Mouse (Mus musculus) left cerebral cortex, postnatal 25 days (tissue): ENCODE data around the gene Tldc1. TPM values are rescaled to one million over a fixed set of nuclear protein-coding genes. Genes with fewer than 3 reads are reported as not detected.

ENCODE experiments used
- DNase-seq, 2 experiments: peaks; one replicate each; pipeline ENCODE4 v3.0.0; 2022; ENCODE audit warnings: low spot score in 2 of 2, mixed read lengths in 1 of 2
- intact Hi-C: fragments of 180-260 bp; cut with DNase I; formaldehyde crosslinking; loops from one replicate; pipeline ENCODE4 v1.15.1; 2025
- total RNA-seq, 2 experiments: library from RNA; stranded (reverse); gene quantifications; 2 replicates each; pipeline ENCODE4 v1.2.3; 2021

The Tldc1 gene
- total RNA-seq, 2 experiments from 2014 or later: 17.0 to 17.4 TPM

DNA sequence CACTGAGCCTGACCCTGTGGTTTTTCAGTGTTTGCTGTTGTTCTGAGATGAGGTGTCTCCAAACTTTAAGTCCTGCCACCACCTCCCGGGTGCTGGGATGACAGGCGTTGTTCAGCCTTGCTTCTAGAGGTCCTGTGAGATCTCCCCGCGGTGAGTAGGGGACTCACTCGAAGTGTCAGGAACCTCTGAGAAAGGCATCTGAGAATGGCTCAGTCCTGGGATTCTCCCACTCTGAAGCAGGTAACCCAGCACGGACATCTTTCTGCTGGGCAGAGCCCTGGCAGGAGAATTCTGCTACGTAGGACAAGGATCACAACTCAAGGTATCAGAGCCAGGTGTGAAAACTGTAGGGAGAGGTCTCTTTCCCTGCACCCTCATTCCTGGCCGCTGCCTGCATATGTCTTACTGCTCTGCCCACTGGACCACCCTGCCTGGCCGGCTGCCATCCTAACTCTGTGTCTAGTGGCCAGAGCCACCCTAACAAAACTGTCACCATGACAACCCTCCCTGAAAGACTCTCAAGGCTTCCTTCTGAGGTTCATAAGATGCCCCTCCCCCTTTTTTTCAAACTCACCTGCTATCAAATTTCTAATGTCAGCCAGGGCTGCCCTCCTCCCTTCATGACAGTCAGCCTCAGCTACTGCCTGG is 2.3 kb upstream of the Tldc1 start:
- intact Hi-C loops: no loop called here
- DNase-seq: no peak

DNA sequence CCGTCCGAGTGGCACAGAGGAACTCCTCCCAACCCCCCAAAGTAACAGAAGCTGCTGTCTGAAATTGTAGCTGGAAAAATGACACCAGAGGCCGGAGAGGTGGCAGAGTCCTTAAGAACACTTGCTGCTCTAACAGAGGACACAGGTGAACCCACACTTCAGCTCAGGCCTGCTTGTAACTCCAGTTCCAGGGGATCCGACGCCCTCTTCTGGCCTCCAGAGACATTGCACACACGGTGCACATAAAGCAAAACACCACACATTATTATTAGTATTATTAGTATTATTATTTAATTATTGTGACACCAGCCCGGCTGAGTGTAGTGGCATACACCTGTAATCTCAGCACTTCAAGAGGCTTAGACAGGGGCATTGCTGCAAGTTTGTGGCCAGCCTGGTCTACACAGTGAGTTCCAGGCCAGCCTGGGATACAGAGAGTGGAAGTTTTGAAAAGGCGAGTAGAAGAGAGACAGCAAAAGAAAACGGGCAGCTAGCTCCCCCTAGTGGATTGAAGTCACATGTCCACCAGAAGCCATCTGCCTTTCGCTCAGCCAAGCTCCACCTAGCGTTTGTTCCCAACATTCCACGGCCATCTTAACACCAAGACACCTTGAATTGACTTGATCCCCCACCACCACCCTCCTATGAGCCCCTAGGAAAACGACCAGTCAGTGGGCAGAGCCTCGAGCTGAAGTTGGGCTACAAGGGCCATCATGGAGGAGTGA is 959 bp upstream of the Tldc1 start:
- peak; percentile 87 to 93 for DNase-seq
- intact Hi-C loops: loop anchor here (2.0 to 10.0 kb wide), 2 partner anchors 148 to 334 kb away; partner anchors contain the start of gene Necab2

DNA sequence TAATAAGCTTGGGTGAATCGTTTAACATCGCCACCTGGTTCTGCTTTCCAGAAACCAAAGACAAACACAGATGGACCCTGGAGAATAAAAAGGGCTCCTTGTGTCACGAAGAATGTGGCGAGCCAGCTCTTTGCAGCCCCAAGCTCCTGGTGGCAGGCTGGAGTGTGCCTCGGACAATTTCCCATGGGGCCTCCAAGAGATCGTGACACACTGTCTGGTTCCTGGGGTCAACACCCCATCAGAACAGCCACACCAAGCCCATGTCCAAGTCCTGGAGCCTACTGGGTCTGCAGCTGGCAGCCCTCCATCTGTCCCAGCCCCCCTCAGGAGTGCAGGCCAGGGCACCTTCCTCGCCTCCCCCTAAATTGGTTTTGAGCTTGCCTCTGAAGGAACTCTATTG is 451 bp downstream of the Tldc1 start:
- peak in 1 of 2 experiments; percentile 39 for DNase-seq
- intact Hi-C loops: loop anchor here (1.0 to 10.0 kb wide), 3 partner anchors 91 to 333 kb away; partner anchors contain the start of gene Necab2

DNA sequence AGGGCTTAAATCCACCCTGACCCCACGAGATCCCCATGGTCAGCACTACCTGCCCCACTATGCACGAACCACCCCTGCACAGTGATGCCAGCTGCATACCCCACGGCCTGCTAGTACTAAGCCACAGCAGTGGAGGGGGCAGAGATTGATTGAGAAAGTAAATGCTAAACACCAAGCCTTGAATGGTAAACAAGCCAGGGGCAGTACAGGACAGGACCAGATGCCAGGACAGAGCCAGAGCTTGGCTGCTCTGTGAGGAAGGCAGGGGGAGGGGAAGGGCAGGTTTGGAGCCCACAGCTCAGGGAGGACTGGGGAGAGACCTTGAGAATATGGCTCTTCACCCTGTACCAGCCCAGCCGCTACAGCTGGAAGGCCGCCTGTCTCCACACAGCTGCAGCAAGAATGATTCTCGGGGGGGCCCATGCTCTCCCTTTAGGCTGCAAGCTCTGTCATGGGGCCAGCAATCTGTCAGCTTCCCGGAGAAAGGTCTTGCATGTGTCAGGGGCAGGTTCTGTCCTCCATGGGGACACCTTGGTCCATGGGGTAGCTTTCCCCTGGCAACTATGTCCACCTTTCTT is 1.5 kb downstream of the Tldc1 start:
- no peak for DNase-seq
- intact Hi-C loops: loop anchor here (10.0 kb wide), 1 partner anchor 332 kb away; the partner anchor contains the start of gene Necab2

DNA sequence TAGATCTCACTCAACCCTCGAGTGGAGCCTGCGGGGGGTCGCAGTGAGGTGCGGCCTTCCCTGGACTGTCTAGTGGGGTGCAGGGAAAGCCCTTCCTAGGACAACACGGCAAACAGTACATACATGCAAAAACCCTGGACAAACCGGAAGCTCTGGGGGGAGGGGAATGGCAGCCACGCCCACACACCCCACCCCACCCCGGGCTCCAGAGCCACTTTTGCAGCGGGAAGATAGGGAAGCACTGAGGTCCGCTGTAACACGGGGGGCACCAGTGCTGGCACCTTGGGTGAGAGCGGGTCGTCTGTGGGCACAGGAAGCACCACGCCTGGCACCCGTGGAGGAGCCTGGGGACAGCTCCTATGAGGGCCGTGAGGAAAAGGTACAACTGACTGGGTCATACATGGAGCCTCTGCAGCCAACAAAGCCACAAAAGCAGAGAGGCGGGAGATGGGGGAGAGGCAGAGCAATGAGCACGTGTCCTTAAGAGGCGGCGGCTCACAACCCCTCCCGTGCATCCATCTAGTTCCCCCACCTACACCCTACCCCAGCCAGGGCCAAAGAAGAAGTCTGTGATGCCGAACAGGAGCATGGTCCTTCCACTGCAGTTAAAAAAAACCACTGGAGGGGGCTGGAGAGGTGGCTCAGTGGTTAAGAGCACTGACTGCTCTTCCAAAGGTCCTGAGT is 12.3 kb downstream of the Tldc1 start:
- DNase-seq: no peak
- intact Hi-C loops: no loop called here

DNA sequence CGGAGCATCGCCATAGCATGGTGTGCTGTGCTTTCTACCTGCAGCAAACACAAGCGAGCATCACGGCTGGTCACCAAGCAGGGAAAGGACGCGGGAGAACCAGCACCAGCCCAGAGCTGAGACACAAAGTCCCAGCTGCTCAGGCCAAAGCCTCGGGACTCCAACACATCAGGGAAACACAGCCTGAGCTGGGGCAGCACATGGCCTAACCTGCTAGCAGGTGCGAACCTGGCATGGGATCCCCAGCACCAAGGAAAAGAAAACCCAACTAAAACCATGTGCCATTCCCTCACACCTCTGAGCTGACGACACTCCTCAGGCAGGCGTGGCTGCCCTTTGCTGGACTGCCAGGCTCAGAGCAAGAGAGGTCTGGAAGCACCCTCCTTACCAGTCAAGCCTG is 12.9 kb downstream of the Tldc1 start:
- intact Hi-C loops: no loop called here

DNA sequence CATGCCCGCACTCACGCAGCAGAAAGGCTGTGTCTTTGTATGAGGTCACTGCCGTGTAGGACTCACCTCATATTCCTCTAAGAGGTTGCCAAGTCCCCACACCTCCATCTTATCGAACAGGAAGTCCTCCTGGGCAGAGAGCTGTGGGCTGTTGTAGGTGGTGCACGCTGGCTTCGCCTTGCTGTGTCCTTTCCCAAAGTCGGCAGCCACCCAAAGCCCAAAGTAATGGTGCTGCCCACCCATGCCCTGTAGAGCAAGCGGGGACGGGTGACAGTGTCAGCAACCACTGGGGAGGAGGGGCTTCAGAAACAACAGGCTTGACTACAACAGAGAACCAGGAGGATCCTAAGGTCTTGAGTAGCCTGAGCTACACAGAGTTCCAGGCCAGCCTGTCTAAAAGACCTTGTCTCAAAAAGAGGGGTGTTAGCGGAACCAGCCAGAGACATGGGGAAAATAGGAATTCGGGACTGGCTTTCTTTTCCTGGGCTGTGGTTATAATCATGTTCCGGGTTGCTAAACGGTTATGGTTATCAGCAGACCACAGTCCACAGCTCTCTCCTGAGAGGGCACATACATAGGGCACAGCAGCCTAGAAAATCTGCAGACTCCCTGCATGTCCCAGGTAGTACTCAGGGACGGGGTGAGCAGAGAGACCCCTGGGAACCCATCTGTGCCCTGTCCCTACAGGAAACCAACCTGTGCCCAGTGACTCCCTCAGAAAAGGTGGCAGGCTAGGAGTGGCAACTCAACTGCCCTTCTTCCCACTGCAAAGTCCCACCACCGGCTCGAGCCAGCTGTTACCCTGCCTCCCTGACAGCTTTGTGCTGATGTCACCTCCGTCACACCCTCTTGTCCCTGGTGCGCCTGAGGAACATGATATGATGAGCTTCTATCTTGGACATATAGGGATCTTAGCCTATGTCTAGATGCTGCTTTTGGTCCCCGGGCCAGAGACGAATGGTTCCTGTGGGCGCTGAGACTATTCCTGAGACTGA is 15.7 kb downstream of the Tldc1 start:
- DNase-seq: no peak

More for the DNA sequence above, 12.9 kb downstream of the Tldc1 start:
- DNase-seq: no peak

DNA sequence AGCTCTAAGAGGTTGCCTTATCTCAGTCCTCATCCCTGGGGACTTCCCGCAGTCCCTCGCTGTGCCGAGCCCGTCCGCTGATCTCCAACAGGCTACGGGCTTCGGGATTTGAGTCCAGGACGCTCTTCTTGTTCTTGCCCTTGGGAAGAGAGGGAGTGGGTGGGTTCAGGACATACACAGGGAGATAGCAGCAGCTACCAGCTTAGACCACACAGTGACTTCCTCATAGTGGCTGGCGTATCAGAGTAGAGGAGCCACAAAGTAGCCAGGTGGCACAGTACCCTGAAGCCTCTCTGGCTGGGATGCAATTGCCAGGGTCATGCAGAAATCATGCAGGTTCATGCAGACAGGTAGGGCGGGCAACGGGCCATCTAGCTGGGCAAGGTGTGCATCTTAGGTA is 16.5 kb downstream of the Tldc1 start:
- intact Hi-C loops: no loop called here
- DNase-seq: no peak

More for the DNA sequence above, 15.7 kb downstream of the Tldc1 start:
- intact Hi-C loops: no loop called here

DNA sequence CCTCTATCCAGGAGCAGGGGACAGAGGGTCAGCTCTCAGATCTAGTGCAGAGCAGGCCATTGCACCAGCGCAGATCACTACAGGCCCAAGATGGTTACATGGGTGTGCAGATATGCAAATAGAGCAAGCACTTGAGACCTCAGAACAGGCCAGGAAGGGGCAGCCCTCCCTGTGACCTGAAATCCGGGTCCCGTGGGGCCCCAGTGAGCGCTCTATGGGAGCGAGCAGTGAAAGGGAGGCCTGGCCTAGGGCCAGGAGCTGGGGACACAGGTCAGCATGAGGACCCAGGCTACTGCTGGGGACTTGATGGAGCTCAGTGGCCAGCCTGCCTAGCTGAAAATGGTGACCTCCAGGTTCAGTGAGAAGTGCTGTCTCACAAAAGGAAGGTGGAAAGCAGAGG is 21.7 kb downstream of the Tldc1 start:
- intact Hi-C loops: no loop called here
- DNase-seq: no peak

DNA sequence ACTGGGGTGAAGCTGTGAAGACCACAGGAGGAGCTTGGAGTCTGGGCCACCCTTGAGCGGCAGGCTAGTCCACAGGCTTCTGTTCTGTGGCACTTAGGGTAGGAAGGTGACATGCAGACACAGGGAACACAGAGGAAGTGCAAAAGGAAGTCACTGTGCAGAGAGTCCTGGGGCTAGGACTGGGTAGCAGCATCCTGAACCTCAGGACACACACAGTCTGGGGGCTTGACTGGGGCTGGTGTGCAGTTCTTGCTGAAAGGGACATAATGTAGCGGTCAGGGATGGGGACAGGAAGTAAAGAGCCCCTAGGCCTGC is 22.1 kb downstream of the Tldc1 start:
- intact Hi-C loops: no loop called here
- no peak for DNase-seq

DNA sequence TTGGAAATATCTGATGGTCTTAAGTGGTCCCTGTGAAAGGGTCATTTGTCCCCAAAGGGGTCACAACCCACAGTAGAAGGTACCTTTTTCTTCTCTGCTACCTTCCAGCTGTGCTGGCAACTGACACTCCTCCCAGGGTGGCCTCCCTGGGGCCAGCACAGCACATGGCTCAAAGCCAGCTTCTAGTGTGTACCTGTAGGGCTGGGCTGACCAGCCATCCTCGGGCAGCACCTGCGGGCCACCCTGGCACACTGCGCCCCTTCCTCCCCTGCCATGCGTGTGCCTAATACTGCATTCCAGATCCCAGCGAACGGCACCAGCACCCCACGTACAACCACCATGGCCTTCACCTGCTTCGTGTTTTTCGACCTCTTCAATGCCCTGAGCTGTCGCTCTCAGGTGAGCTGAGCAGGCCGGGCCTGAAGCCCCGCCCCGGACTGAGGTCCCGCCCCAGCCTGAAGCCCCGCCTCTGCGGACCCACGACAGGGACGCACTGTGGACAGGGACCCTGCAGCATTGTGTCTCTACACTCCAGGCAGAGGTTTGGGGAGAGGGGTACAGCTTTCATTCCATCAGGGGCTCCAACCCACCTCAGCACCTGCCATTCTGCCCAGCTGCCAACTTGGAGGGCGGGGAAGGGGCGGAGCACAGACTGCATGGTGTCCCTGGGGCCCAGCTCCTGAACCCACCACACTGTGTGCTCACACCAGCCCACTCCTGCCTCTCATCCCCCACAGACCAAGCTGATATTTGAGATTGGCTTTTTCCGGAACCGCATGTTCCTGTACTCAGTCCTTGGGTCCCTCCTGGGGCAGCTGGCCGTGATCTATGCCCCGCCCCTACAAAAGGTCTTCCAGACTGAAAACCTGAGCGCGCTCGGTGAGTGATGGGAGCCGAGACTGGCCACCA is 22.7 kb downstream of the Tldc1 start:
- intact Hi-C loops: no loop called here
- no peak for DNase-seq

DNA sequence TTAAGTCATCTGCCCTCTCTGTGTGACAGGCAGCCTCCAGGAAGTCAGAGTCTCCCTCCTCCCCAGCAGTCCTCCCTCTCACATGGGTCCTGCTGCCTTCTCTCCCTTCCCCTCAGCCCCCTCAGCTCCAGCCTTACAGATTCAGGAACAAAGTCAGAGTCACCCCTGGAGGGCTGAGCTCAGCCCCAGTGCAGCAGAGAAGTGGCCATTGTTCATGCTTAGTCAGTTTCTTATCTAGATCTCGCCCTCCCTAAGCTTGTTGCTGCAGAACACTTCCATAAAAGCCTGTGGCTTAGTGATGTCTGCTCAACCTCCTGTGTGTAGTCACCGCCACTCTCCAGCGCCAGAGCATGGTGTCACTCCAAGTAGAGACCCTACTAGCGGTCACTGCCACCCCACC is 33.6 kb downstream of the Tldc1 start:
- DNase-seq: no peak
- intact Hi-C loops: no loop called here

DNA sequence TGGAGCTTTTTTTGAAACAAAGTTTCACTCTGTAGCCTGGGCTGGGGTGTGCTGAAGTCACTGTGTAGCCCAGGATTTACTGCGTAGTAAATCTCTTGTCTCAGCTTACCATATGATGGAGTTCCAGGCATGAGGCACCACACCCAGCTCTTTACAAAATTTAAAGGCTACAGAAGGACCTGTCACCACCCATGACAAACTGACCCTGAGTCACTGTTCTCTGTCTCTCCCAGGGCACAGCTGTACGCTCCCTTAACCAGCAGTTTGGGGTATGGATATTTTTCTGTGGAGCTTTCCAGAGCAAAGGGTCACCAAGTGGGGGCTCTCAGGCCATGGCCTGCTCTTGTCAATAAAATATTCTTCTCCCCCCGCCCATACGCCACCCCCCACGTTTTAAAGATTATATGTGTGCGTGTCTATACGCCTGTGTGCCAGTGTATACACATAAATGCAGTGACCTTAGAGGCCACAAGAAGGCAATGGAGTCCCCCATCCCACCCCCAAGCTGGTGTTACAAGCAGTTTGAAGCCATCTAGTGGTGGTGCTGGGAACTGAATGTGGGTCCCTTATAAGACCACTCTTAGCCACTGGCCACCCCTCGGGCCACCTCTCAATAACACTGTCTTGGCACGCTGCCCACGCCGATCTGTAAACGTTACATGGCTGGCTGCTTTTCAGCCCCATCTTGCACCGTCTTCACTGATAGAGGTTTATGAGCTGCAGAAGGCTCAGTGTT is 34.8 kb downstream of the Tldc1 start:
- intact Hi-C loops: loop anchor here (2.0 kb wide), 1 partner anchor 57 kb away; no protein-coding TSS in a partner anchor
- peak in 1 of 2 experiments; percentile 9 for DNase-seq

DNA sequence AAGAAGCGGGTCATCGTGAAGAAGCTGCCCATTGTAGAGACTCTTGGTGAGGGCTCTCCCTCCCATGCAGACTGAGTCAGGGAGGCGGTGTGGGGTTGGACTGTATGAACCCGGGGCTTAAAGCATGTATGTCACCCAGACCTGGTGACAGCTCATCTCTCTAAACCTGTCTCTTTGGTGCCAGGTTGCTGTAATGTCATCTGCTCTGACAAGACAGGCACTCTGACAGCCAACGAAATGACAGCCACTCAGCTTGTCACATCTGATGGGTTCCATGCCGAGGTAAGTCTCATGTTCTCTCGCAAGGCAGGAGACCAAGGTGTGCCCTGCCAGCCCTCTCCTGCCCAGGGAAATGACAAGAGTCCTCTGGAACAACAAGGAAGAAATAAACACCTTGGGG is 35.8 kb downstream of the Tldc1 start:
- intact Hi-C loops: loop anchor here (2.0 kb wide), 1 partner anchor 56 kb away; no protein-coding TSS in a partner anchor
- DNase-seq: no peak

DNA sequence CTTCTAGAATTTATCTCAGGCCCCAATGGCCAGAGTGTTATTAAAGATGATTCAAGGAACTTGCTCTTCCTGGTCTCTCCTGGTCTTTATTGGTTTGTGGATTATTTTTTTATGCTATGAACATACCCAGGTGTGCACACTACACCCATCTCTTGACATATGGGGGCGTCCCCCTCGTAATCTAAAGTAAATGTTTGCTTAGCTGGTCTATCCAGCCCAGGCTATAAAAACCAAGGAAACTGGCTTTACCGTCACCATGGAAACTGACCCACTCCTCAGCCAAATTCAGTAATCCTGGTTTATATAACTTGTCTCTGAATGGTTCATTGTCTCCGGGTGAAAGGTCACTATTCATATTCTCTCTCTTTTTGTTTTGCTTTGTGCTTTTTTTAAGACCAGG is 37.6 kb downstream of the Tldc1 start:
- DNase-seq: no peak
- intact Hi-C loops: no loop called here

DNA sequence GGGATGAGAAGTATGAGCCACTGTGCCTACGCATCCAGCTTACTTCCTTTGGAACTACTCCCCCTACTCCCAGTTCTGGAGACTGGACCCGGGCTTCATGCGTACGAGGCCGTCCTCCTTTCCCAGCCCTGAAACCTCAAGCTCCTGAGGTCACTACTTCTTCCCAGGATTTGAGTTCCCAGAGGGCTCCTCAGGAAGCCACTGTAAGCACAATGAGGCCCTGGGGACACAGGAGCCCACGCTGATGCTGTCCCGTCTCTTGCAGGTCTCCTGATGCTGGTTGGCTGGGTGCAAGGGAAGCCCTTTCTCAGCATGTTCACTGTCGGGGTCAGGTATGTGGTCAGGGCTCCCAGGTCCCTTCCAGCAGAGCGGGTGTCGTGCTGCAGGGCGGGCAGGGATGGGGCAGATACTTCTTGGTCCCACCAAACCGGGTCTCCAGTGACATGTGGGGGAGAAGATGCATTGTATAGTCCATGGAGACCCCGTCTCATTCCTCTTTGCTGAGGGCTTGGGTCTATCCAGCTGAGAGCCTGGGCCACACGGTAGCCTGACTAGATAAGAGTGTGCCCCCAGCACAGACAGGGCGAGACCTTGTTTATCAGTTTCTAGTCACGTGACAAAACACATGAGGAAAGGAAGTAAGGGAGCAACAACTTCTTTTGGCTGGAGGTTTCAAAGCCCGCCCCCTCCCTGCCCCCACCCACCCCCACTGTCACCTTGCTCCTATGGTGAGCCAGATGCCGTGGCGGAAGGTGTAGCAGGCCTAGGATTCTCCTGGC is 39.9 kb downstream of the Tldc1 start:
- no peak for DNase-seq
- intact Hi-C loops: no loop called here
